Mouse (Mus musculus) small intestine, adult 2 months (tissue): ENCODE results near the gene Fli1.

Experiments
- CTCF ChIP-seq: fragments of 200-500 bp; IDR thresholded peaks from 2 replicates; pipeline ENCODE4 v1.5.1; 2012; ENCODE audit warnings: low read depth, mild to moderate bottlenecking, control low read depth, inconsistent platforms, low read length, moderate library complexity, mixed read lengths; ENCODE audit not compliant: insufficient replicate concordance, insufficient read length; ENCODE audit errors: extremely low read depth
- POLR2A ChIP-seq: fragments of 200-500 bp; IDR thresholded peaks from 2 replicates; pipeline ENCODE4 v1.6.1; 2012; ENCODE audit warnings: low read depth, mild to moderate bottlenecking, control low read depth, inconsistent platforms, low read length, moderate library complexity

DNA sequence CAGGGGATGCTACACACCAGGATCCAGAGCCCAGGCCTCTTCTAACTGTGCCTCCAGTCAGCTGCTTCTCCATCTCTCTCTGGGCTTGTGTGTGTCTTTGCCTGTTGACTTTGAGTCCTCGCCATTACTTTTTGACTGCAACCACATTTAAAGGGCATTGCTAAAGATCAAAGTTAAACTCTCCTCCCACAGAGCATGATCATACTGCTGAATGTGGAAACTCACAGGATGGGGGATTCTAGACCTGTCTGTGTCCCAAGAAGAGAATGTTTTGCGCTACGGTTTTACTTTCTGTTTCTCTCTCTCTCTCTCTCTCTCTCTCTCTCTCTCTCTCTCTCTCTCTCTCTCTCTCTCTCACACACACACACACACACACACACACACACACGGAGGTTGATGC is 55.3 kb downstream of the Fli1 start:
- TF ChIP-seq POLR2A (no peak), CTCF (no peak)
